Mouse (Mus musculus): ENCODE results near the gene Zc3h12a.
A peak's percentile ranks its signal among the peaks of the same experiment; 100 is the strongest.

Gene Zc3h12a

DNA sequence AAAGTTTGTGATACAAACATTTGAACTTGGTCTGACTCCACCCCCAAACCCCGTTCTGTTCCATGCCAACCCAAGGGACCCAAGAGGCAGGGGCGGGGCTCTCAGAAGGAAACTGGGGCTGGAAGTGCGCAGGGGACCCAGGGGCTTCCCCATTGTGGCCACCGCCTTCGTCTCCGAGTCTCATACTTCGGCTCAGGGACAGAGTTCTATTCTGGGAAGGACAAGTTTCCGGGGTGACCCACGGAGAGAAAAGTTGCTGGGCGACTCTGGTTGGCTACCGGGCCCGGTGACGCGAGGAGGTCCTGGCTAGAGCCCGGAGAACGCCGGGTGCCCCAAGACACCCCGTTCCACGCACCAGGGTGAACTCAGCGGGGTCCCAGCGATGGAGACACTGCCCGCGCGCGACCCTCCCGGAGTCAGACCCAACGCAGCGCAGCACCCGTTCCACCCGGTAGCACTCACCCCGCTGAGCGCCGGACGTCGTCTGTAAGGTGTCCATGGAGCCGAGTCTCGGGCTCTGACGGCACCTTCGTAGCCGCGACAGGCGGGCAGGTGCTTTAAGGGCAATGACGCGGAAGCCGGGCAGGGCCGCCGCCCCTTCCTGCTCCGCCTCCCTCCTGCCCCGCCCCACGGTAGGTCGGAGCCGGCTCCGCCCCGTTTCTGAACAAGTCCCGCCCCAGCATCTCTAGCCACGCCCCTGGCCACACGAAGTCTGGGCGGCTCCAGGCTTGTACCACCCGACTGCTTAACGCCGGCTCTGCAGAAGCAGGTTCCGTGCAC lies at the start of gene Zc3h12a:
Gene Zc3h12a (minus strand): TSS at position 536 of the 780 bp plus-strand sequence.
- DNase-seq (ENCODE audit: low read depth, low spot score), result peak; percentile 88

DNA sequence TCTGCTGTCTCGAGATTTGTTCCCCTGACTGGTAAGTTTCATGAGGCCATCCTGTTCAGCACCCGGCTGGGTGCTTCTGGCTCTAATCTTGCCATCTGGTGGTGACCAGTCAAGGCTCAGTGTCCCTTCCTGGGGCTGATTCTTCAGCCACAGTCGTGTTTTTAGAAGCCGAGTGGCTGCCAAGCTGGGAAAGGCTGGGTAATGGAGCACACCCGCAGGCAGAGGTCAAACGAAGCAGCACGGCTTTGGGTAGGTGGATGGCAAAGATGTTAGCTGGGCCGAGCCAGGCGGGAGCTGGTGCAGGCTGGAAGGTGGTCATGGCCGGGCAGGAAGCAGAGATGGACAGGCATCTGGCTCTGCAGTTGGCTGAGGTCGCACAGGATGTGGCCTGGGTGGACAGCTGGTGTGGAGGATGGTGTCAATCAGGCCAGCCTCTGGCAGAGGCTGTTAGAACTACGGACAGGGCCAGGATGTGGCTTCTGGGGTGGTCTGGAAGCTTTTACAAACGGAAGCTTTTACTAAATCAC lies 49.1 kb upstream of the Zc3h12a start:
- DNase-seq (ENCODE audit: low read depth, low spot score), result peak; percentile 55

DNA sequence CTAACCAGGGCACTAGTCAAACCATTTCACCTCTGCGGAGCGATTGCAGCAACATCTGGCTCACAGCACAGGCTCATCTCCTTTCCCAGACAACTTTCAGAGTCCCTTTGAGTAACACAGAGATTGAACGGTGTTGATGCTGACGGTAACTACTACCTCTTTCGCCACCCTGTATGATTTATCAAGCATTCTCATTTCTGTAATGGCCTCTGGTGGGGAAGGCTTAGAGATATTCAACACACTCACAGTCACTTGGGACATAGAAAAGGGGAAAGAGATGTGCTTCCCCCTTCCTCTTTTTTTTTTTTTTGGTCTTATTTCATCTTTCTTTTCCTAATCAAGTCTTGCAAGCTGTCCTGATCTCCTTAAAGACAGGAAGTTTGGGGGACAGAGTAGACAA lies 48.5 kb upstream of the Zc3h12a start:
- DNase-seq (ENCODE audit: low read depth, low spot score), result no peak

DNA sequence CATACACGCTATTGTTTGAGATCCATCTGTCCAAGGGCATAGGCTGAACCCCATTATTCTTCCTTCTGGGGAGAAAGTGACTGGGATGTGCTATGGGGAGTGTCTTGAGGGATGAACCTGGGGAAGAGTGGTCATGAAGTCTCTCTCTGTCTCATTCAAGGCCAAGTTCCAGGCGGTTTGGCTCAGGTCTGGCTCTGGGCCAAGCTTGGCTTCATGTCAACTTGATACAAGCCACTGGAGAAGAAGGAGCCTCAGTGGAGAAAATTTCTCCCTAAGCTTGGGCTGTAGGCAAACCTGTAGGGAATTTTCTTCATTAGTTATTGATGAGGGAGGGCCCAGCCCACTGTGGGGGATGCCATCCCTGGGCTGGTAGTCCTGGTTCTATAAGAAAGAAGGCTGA lies 48.0 kb upstream of the Zc3h12a start:
- no peak for DNase-seq (ENCODE audit: low read depth, low spot score)

DNA sequence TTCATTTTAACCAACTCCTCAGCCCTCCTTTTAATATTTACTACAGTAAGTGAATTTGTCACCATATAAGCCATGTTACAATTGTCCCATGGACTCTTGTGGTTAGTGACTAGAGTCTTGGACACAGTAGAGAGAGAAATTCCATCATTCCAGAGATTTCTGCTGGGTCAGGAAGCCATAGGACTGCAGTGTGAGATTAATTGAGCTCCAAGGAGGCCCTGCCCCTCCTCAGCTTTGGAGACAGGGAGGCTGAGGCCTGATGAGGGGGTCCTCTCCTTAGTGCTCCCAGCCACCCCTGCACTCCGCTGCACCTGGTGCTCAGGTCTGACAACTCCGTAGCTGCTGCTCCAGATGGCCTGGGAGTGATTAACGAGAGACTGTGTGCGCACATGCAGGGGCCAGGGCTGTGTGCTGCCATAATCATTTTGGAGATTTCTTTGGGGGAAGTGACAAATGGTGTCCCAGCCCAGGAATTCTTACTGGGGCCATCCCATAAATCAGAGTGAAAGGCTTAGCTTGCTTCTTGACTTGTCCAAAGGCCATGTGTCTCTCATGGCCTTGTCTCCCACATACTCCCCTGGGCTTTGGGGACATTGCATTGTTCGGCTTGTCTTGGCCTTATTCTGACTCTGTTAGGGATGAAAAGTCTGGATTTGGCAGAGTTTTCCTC lies 47.0 kb upstream of the Zc3h12a start:
- peak; percentile 60 for DNase-seq (ENCODE audit: low read depth, low spot score)

DNA sequence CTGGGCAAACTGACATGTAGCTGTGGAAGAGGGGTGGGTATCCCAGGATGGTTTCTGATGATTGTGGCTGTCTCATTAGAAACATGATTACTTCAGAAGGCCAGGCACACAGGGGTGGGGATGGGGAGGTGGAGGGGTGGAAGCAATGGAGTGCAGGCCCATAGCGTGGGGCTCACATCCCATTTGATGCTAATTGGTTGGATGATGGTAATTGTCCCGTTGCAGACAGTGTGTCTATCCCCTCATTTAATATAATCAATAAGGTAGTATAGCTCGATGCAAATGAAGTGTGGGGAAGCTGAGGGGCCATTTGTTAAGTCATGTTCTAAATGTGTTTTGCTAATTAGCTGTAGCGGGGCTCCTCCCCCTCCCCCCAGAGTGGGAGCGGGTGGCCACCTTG lies 45.5 kb upstream of the Zc3h12a start:
- no peak for DNase-seq (ENCODE audit: low read depth, low spot score)

DNA sequence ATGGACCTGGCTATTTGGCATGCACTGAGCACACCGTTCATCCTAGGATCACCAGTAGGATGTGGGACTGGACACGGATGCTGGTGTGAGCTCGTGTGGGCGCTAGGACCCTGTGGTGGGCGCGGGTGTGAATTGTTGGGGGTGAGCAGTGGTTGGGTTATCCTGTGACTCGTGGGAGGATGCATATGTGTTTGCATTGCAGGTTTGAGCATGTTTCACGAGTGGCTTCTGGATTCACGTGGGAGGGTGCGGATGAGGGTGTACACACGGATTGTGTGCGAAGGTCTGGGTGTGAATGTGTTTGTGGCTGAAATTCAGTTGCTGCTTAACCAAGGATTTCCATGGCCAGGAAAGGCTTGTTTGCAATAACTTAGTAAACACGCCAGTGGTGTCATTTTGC lies 45.1 kb upstream of the Zc3h12a start:
- no peak for DNase-seq (ENCODE audit: low read depth, low spot score)

DNA sequence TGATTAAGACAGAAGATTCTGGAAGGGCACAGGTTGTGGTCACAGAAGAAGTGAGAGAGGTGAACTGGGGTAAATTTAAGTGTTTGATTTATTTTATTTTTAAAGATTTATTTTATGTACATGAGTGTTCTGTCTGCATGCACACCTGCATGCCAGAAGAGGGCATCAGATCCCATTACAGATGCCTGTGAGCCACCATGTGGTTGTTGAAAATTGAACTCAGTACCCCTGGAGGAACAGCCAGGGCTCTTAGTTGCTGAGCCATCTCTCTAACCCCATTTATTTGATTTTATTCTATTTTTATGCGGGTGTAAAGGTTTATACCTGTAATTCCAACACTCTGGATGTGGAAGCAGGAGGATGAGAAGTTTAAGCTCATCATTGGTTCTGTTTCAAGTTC lies 40.1 kb upstream of the Zc3h12a start:
- DNase-seq (ENCODE audit: low read depth, low spot score), result no peak

DNA sequence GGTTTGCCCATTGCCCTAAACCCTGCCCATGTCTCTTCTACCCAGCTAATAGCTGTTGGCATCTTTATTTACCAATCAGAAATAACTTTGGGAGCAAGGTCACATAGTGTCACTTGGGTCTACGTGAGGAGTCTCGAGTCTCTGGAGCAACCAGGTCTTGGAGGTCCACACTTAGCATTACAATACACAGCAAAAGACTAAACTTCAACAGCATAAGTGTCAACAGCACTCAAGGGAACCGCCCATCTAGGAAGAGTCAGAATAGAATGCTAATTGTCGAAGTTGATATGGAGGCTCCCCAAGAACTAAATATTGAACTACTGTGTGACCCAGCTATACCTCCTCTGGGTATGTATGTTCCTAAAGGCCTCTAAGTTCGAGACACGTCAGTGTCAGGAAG lies 37.2 kb upstream of the Zc3h12a start:
- no peak for DNase-seq (ENCODE audit: low read depth, low spot score)

DNA sequence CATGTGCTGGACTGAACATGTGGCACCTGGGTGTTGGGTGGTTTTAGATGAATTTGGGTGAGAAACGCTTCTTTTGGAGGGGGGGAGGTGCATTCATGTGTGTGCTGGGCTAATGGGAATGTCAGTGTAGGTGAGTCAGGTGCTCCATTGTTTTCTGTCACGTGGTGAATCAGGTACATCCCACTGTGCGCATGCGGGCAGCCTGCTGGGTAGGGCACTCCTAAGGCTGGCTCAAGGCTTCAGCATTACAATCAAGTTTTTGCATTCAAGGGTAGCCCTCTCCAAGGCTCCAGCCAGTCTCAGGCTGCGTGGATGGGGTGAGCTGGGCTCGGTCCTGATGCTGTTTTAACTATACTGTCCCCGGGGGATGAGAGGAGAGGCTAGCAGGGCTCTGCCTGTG lies 35.1 kb upstream of the Zc3h12a start:
- no peak for DNase-seq (ENCODE audit: low read depth, low spot score)

DNA sequence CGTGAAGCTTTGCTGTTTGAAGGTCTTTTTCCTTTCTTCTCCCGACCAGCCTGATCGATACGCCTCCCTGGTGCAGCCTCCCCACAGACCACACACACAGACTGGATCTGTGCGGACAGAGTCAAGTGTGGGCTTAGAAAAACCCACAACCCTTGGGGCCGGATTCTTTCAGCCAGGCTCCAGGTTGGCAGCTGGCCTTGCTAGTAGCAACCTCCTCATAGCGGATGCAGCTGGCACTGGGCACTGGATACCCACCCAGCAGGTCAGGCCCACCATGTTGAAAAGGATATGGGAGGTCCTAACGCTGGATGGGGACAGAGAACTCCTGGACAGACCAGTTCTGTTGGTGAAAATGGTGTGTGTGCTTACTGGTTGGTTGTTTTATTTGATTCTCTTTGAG lies 33.8 kb upstream of the Zc3h12a start:
- no peak for DNase-seq (ENCODE audit: low read depth, low spot score)

DNA sequence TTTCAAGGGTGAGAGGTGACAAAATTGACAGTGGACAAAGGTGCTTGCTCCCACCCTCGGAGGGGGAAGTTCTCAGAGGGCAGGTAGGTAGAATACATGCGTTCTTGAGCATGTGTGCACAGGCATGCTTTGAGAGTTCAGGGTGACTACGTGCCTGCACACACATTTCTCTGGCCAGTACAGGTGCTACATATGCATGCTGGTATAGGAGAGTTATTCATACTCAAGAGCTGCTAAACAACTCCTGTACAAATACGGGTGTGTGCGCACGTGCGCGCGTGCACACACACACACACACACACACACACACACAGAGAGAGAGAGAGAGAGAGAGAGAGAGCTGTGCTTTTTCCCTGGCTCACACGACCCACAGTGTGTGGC lies 33.3 kb upstream of the Zc3h12a start:
- no peak for DNase-seq (ENCODE audit: low read depth, low spot score)

DNA sequence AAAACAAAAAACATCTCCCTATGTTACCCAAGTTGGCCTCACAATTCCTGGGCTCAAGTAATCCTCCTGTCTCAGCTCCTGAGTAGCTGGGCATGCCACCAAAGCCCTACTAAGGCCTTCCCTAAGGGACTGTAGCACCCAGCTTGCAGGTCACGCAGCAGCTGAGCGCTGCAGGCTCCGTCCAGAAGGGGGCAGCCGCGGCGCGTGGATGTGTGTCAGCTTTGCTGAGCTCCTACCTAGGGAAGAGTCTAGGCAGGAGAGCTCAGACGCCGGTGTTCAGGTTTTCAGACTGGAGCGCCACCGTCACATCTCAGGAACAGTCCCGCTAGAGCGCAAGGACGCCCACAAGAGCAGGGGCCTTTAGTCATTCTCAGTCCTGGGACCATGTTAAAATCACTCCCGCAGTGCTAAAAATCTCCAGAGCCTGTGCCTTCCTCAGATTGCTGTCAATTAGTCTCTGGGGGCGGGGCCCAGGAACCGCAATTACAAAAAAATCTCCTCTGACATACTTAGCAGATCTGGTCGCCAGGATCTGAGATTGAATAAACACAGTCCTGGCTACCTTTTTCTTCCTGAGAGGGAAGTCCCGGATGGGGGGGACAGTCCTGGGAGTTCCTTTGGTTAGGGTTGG lies 32.8 kb upstream of the Zc3h12a start:
- DNase-seq (ENCODE audit: low read depth, low spot score), result peak; percentile 88

DNA sequence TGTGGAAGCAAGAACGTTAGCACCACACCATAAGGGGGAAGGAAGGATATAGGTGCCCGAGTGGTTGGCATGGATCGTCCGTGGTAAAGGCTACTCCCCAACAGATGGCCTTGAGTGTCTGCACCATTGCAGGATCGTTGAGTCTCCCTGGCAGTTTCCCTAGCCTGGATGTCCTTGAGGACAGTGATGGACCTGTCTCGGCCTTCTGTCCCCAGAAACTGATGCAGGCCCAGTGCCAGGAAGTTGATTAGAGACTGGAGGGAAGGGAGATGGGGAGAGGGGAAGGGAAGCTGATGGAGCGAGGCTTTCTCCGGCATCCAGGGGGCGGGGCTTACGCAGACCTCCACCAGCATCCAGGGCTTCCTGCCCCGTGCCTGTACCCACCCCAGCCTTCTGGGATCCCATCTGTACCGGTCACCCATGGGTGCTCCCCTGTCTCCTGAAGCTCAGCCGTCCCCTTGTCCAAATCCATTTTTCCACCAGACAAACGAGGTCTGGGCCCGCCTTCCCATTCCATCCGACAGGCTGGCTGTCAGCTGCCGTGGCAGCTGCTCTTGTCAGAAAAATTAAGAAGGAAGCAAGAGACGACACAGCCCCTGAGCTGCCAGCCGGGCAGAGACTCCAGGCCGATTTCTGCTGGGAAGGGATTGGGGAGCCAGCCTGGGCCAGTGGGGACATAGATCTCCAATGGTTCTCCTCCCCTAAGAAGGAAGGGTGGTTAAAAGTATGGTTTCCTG lies 31.1 kb upstream of the Zc3h12a start:
- DNase-seq (ENCODE audit: low read depth, low spot score), result no peak

DNA sequence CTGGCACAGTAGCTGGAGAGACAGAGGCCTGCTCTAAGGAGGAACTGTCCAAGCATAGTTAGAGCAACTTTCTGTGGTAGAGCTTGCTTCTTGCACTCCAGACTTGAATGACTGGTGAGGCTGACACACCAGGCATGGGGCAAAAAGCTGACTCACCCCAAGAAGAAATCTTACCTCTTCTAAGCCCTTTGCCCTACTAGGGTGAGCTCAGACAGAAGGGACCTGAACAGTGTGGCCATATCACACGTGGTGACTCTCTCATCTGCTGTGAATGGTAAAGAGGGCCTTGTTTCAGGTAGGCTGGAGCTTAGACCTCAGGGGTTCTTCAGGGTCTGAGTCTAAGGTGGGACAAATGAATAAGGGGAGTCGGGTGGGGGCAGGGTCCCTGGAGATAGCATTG lies 30.4 kb upstream of the Zc3h12a start:
- DNase-seq (ENCODE audit: low read depth, low spot score), result no peak

DNA sequence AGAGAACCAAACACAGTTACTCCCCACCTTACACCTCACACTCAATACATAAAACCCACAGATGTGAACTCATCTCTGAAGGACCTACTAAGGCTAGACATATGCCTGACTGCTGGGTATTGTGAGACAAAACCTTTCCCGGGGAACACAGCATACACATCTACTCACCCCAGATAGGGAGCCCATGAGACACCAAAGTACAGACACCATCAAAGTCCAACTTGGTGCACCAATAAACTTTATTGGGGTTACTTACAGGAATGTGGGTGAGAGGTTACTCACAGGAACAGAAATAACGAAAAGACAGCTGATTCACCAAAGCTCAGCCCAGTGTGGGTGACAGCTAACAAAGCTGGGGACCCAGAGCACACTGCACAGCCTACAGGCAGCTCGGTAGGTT lies 29.7 kb upstream of the Zc3h12a start:
- DNase-seq (ENCODE audit: low read depth, low spot score), result no peak

DNA sequence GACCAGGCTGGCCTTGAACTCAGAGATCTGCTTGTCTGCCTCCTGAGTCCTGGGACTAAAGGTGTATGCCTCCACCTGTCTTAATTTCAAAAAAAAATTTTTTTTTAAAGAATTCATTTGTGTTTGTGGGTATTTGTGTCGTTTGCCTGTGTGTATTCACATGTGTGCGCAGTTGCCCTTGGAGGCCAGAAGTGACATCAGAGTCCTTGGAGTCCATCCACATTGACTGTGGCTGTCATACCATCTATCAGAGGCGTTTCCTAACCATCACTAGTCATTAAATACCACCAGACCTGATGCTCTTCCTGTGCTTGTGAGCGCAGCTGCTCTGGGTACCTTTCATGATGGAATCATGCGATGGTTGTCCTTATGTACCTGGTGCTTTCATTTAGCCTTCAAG lies 28.0 kb upstream of the Zc3h12a start:
- DNase-seq (ENCODE audit: low read depth, low spot score), result no peak

DNA sequence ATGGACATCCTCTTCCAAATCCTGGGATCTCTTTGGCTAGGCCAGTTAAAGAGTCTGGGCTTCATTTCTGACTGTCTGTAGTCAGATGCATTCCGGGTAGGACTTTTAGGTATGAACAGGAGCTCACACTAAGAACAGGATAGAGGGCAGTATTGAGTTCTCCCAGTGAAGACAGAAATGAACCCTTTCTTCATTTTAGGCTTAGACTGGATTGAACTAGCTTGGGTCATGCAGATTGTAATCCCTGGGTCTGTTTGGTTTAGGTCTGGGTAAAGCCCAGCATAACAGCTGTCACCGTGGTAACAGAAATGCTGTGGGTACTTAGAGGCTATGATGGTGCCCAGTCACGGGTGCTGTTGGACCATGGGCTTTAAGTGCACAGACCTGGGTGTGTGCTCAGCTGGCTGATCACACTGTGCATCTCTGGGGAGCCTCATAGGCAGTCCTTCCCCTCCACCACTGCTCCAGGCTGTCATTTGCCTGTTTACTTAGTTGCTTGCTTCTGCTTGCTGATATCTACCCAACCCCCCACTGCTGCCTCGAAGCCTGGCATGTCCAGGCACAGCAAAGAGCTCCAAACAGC lies 26.1 kb upstream of the Zc3h12a start:
- peak; percentile 19 for DNase-seq (ENCODE audit: low read depth, low spot score)

DNA sequence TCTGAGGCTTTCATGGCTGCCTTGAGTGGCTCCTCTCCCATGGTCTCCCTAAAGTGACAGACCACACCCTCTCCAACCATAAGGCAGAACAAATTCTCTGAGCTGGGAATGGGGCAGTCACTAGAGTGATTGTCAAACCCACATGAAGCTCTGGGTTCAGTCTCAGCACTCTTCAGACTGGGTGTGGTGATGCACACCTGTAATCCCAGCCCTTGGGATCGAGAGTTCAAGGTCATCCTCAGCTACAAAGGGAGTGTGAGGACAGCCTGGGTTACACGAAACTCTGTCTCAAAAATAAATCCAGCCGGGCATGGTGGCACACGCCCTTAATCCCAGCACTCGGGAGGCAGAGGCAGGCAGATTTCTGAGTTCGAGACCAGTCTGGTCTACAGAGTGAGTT lies 24.8 kb upstream of the Zc3h12a start:
- DNase-seq (ENCODE audit: low read depth, low spot score), result no peak

DNA sequence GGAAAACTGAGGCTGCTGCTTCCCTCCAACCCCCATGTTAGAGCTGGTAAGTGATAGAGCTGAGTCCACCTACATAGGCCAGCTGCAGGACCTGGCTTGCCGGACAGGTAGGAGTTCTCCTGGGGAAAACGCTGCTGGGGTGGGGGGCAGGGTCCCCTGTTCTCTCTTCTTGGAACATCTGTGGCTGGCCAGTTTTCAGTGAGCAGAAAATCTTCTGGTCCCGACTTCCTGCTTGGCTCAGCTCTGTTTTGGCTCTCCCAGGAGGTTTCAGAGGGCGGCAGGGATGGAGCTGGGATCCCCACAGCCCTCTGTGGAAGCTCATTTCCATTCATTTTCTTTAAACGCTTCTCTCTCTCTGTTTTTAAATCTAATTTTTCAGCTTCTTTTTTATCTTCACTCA lies 21.8 kb upstream of the Zc3h12a start:
- no peak for DNase-seq (ENCODE audit: low read depth, low spot score)

DNA sequence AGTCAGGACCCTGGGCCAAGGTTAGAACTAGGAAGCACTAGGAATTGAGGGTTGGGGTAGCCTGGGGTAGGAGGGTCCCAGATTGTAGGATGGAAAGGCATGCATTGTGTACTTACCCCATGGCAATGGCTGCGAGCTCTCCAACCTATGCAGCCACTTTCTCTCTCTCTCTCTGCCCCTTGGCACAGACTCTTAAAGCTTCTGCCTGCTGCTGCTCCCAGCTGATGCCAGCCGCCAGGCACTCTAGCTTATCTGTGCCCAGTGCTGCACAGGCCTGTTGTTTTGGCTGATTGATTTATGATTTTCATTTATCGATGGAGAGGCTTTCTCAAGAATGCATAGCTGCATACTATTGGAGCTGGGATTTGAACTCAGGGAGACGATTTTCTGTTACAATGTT lies 20.3 kb upstream of the Zc3h12a start:
- DNase-seq (ENCODE audit: low read depth, low spot score), result no peak

DNA sequence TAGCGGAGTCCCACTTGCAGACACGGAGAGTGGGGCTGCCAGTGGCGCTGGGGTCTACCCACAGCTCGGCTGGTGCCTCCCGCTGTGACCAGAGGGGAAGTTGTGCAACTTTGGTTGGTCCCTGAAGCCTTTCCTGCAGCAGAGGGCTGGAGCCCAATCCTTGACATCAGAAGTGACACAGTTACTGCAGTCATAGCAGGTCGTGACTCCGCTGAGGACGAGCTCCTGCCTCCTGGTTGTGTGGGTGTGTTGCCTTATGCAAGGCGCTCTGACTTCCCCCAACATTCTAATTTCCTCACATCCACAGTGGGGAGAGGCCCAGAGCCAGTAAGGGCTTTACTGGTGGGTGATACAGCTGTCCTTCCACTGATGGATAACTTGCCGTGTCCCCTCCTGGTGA lies 17.6 kb upstream of the Zc3h12a start:
- no peak for DNase-seq (ENCODE audit: low read depth, low spot score)
